Comparison of ENCODE assay signal across 15 mouse cellular contexts in the genomic region with DNA sequence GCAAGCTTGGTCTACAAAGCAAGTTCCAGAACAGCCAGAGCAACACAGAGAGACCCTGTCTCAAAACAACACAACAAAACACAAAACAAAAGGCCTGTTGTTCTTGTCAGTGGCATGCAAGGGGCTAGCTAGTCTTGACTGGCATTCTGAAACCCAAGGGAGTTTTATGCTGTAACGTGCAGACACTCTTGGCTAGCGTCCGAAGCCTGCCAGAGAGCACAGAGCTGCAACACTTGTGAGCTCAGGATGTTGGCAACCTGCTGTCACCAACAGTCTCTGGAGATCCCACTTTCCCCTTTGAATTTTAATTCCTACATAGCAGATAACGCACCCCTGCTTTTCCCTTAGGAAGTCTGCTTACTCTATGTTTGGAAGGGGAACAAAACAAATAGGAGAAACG. TPM values are rescaled to one million over a fixed set of nuclear protein-coding genes. Genes with fewer than 3 reads are reported as not detected.
DNase-seq lines count a peak whose midpoint lies in the region; ATAC-seq lines count a peak whose summit lies in the region.
"Had no signal": no experiment of that assay in that cellular context is flagged by ENCODE, and none has a peak within 500 bp of the region (broad histone marks: within the 10 kb centered on the region; RNA-seq: fewer than 3 reads in every experiment).

No protein-coding gene starts in this region.

- 29% methylated on average over 5 of the region's 5 CpGs for WGBS in hindbrain, embryonic 13.5 days
- WGBS in hindbrain, embryonic 11.5 days = 46% methylated on average over 5 of the region's 5 CpGs
- 36% methylated on average over 5 of the region's 5 CpGs for WGBS in neural tube, embryonic 13.5 days

- ATAC-seq in hindbrain, embryonic 13.5 days (ENCODE audit: low FRiP score) = no peak
- no peak for ATAC-seq in hindbrain, embryonic 11.5 days (ENCODE audit: low FRiP score)
- ATAC-seq in neural tube, embryonic 13.5 days (ENCODE audit: low read depth) = peak; percentile 32; the same call in 1 of the 2 replicates
- ATAC-seq in inflammation-experienced regulatory T-cells, adult 6 months = no peak
- ATAC-seq: activated CD4-positive, CD25-positive, alpha-beta regulatory T cell, adult 4 months had no signal

- no peak overlapping the region for H3K9ac ChIP-seq in hindbrain, embryonic 13.5 days
- no peak overlapping the region for H3K9ac ChIP-seq in hindbrain, embryonic 11.5 days (ENCODE audit: low read depth, low read length)
- H3K9ac ChIP-seq in neural tube, embryonic 13.5 days = no peak overlapping the region
- H3K9ac ChIP-seq: stomach, embryonic 15.5 days had no signal

- peaks cover 25% of the 10 kb centered on the region for H3K4me1 ChIP-seq in hindbrain, embryonic 13.5 days (replicated peaks)
- H3K4me1 ChIP-seq in hindbrain, embryonic 11.5 days (replicated peaks; ENCODE audit: control insufficient read depth, insufficient read depth, low read length) = no peaks in the 10 kb centered on the region
- H3K4me1 ChIP-seq in neural tube, embryonic 13.5 days (replicated peaks) = peaks cover 29% of the 10 kb centered on the region
- H3K4me1 ChIP-seq: embryonic facial prominence, embryonic 10.5 days; stomach, embryonic 15.5 days had no signal

- H3K9me3 ChIP-seq in hindbrain, embryonic 13.5 days = no peaks in the 10 kb centered on the region
- H3K9me3 ChIP-seq in hindbrain, embryonic 11.5 days (ENCODE audit: control insufficient read depth, low read length) = no peaks in the 10 kb centered on the region
- H3K9me3 ChIP-seq in neural tube, embryonic 13.5 days = no peaks in the 10 kb centered on the region
- H3K9me3 ChIP-seq: embryonic facial prominence, embryonic 10.5 days; stomach, embryonic 15.5 days had no signal

- no peaks in the 10 kb centered on the region for H3K36me3 ChIP-seq in hindbrain, embryonic 13.5 days
- no peaks in the 10 kb centered on the region for H3K36me3 ChIP-seq in hindbrain, embryonic 11.5 days (ENCODE audit: control insufficient read depth, insufficient read depth, low read length)
- no peaks in the 10 kb centered on the region for H3K36me3 ChIP-seq in neural tube, embryonic 13.5 days
- H3K36me3 ChIP-seq: stomach, embryonic 15.5 days had no signal

- H3K4me2 ChIP-seq in hindbrain, embryonic 13.5 days = no peak overlapping the region
- H3K4me2 ChIP-seq in hindbrain, embryonic 11.5 days (replicated peaks; ENCODE audit: low read depth, low read length) = no peak overlapping the region
- no peak overlapping the region for H3K4me2 ChIP-seq in neural tube, embryonic 13.5 days
- H3K4me2 ChIP-seq: stomach, embryonic 15.5 days had no signal

- DNase-seq in cerebellum, postnatal 25 days = peak; percentile 47 to 65
- DNase-seq in cerebellum, adult 9-10 months = no peak
- no peak for DNase-seq in hindbrain, embryonic 11.5 days (ENCODE audit: low spot score)
- DNase-seq in neural tube, embryonic 10.5 days (ENCODE audit: extremely low spot score, low spot score) = no peak
- no peak for DNase-seq in kidney, adult 8-10 months
- DNase-seq: kidney, postnatal 10 days; lung, adult 18-20 months; thymus, postnatal 36 days had no signal

- H3K4me3 ChIP-seq in hindbrain, embryonic 13.5 days = no peak overlapping the region
- H3K4me3 ChIP-seq in hindbrain, embryonic 11.5 days (ENCODE audit: low read depth, low read length) = no peak overlapping the region
- H3K4me3 ChIP-seq in neural tube, embryonic 13.5 days = no peak overlapping the region
- H3K4me3 ChIP-seq: embryonic facial prominence, embryonic 10.5 days; myocyte; stomach, embryonic 15.5 days had no signal

- no peaks in the 10 kb centered on the region for H3K27me3 ChIP-seq in hindbrain, embryonic 13.5 days
- no peaks in the 10 kb centered on the region for H3K27me3 ChIP-seq in hindbrain, embryonic 11.5 days (ENCODE audit: control insufficient read depth, insufficient read depth, low read length)
- no peaks in the 10 kb centered on the region for H3K27me3 ChIP-seq in neural tube, embryonic 13.5 days
- H3K27me3 ChIP-seq: stomach, embryonic 15.5 days had no signal

- peak overlapping the region; percentile 40 for H3K27ac ChIP-seq in hindbrain, embryonic 13.5 days
- H3K27ac ChIP-seq in hindbrain, embryonic 11.5 days (ENCODE audit: low read depth, low read length) = no peak overlapping the region
- peak overlapping the region; percentile 42; the same call in 1 of the 2 replicates for H3K27ac ChIP-seq in neural tube, embryonic 13.5 days (replicated peaks)
- H3K27ac ChIP-seq: embryonic facial prominence, embryonic 10.5 days; stomach, embryonic 15.5 days had no signal

RNA-seq across cellular contexts. Expression of a gene that starts 20.1 kb away (rescaled TPM):
- polyA plus RNA-seq in hindbrain, embryonic 13.5 days (2015; fragmentation: Nextera tagmentation; extraction: Ambion mirVana) = 9.3 and 9.7 TPM in 2 replicates
- polyA plus RNA-seq in hindbrain, embryonic 11.5 days (2014; fragmentation: Nextera tagmentation; extraction: Ambion mirVana) = 9.2 and 12.5 TPM in 2 replicates
- polyA plus RNA-seq in neural tube, embryonic 13.5 days (2015; fragmentation: Nextera tagmentation; extraction: Ambion mirVana) = 8.6 and 10.0 TPM in 2 replicates
- polyA plus RNA-seq in inflammation-experienced regulatory T-cells, adult 6 months (2017; shearing (Covaris generic)) = 1 to 10 TPM; 2.3 to 4.2 (median 2.9) TPM

Comparison
In these comparisons a context has a peak if more than half of its experiments do, and no peak if none do; other contexts are left out.
1. DNase-seq: peak in cerebellum, postnatal 25 days (2 of 2); none in cerebellum, adult 9-10 months (single experiment), hindbrain, embryonic 11.5 days (single experiment), neural tube, embryonic 10.5 days (single experiment) and kidney, adult 8-10 months (0 of 2).